Mouse (Mus musculus) testis, adult 2 months (tissue): Measurements from ENCODE around the gene Fam219a.

ENCODE experiments used
- CTCF ChIP-seq: fragments of 200-500 bp; IDR thresholded peaks from 2 replicates; pipeline ENCODE4 v1.5.1; 2012; ENCODE audit warnings: low read depth, mild to moderate bottlenecking, inconsistent platforms, low read length, moderate library complexity; ENCODE audit not compliant: control insufficient read depth, insufficient read depth, insufficient replicate concordance
- POLR2A ChIP-seq: fragments of 200-500 bp; IDR thresholded peaks from 2 replicates; pipeline ENCODE4 v1.6.1; 2012; ENCODE audit warnings: low read depth, mild to moderate bottlenecking, inconsistent platforms, low read length, moderate library complexity; ENCODE audit not compliant: control insufficient read depth

DNA sequence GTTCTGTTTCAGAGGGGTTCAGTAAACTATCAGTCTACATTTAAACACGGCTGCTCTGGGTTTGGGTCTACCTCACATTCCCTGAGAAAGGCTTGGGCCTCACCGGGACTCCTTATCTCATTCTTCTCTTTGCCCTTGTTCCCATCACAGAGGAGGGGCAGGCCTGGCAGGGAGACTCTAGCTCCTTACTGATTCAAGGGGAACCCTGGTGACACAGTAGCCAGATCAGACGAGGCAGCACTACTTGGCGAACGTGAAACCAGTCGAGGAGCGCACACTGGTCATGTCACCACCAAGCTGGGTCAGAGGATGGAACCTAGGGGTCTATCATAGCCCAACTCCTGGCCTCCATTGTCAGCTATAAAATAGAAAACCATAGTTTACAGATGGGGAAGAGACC, 61.3 kb downstream of the Fam219a start:
- TF ChIP-seq CTCF (no peak), POLR2A (no peak)
